Mouse (Mus musculus) spleen, postnatal 36 days (tissue): ENCODE data around the gene Soga1.

Experiments
- DNase-seq, 2 experiments: peaks; one replicate each; pipeline ENCODE4 v3.0.0; 2022; ENCODE audit warnings: low spot score in 2 of 2, mixed read lengths in 1 of 2

Gene Soga1

DNA sequence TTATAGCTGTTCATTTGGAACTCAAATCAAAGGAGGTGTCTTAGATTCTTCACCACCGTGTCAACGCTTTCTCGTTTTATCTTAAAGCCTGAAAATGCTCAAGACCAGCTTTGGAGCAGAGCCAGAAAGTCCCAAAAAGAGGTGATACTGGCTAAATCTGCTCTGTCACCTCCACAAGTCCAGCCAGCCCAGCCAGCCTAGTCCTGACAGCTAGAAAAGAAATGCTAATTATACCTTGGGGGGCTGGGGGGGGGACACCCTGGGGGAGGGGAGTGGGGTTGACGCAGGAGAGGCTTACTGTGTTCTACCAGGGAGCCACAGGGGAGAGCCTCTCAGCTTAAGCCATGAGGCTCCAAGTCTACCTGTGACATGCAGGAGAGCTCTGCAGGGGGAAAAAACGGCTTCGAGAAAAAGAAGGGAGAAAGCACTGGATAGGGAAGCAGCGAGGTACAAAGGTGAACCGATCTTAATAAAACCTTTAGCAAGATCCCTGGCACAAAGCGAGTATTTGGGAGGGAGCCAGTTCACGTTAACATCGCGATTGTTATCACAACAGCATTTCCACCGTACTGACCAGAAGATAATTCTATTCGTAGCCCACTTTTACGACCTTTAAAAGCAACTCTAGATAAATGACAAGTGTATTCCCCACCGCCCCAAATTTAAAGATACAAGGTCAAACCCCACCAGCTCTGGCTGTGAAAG lies 88.2 kb downstream of the Soga1 start:
- DNase-seq: no peak

DNA sequence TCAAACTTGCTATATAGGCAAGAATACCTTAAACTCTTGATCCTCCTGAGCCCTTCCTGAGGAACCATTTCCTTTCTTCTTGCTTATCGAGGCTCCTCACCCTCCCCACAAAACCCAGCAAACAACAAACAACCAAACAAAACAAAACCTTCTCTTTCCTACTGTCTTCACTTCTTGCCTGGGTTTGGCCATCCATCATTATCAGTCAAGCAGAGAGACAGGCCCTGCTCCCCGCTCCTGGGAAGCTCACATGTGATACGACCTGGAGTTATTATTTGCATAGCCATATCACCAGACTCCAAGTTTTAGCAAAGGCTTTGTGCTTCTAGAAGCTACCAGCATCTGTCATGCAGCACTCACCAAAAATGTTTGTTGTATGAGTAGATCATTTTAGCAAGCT lies 91.7 kb downstream of the Soga1 start:
- no peak for DNase-seq

DNA sequence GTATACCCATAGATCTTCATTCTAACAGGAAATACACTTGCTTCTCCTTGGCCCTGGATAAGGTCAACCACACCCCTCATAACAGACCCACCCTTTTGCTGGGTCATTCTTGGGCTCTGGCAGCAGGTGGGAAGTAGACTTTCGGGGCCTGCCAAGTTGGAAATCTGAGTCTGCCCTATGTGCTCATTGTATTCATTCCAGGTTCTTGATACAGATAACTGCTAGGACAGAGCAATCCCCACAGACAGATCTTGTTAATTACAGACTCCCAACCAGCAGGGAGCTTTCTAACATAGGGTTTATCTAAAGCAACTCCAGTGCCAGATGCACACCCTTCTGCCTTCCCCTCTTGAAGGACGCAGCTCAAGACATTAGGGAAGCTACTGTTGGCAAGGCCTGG lies 96.2 kb downstream of the Soga1 start:
- DNase-seq: no peak

DNA sequence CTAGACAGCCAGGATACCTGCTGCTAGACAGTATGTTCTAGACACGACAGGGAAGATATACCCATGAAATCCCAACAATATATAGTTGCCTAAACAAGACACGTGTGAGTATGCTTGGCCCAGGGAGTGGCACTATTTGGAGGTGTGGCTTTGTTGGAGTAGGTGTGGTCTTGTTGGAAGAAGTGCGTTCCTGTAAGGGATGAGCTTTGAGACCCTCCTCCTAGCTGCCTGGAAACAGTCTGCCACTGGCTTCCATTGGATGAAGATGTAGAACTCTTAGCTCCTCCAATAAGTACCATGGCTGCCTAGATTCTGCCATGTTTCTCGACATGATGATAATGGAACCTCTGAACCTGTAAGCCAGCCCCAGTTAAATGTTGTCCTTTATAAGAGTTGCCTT lies 97.8 kb downstream of the Soga1 start:
- DNase-seq: no peak

DNA sequence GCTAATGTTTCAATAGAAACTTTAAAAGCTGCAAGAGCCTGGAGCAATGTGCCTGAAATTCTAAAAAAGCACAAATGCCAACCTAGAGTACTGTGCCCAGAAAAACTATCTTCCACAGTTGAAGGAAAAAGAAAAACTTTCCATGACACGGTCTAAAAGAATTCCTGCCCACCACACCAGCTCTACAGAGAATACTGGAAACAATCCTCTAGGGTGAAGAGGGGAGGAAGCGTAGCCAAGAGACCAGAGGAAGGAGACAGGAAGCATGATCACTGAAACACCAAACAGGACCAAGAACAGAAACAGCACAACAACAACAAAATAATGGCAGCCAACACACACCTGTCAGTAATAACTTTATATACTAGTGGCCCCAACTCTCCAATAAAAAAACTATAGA lies 99.0 kb downstream of the Soga1 start:
- no peak for DNase-seq

DNA sequence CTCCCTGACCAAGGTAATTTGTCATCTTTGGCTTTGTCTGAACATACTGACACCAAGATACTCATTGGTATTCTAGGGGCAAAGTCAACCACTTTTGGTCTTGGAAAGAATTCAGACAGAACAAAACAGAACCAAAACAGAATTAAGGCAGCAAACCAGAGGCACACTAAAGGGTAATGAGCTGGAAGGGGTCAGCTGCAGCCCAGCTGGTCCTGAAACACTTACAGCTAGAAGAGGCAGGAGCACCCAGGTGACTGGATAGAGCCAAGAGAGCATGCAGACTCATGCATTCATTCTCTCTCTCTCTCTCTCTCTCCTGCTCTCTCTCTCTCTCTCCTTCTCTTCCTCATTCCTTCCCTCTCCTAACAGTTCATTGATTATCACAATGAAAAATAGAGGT lies 102.3 kb downstream of the Soga1 start:
- no peak for DNase-seq

DNA sequence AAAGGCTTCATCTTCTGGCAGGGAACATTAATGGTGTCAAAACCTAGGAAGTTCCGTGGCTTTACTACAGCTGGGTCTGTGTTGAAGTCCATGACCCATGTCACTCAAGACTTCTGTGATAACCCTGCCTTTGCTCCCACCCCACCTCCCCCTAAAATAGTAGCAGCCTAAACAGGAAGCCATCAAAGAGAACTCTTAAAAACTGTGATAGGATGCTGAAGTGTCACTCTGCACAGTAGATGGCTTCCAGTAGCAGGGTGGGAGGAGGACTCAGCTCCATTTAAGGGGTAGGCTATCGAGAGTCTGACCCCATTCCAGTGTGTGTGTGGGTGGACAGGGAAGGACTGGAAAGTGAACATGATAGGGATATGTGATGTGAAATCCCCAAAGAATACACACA lies 104.1 kb downstream of the Soga1 start:
- DNase-seq: no peak

DNA sequence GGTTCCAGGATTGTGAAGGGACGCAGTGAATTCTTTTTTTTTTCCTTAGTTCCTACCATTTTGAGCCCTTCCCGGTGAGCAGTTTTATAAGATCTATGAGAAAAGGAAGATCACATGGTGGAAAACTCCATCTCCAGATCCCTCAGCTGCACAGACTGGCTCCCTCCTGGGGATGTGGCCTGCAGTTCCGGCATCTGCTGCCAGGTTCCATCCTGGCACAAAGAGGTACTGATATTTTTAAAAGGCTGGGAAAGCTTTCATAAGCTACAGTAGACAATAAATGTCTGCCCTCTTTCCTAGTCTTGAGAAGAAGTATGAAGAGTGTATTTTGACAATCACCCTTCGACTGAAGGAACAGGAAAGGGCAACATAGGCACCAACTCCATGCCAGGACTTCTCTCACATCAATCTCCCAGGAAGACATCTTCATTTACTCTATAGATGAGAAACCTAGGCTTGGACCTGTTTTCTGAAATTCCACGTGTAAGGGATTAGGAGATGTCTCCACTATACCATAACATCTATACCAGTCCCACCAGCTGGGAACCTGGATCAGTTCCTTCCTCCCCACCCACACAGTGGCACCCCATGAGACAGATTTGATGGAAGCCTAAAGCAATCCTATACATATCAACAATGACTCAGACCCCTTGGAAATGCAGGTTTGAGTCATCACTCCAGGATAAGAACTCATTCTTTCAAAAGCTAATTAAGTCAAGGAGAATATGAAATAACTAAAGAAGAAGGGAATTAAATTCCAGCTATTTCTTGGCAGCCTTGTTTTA lies 105.5 kb downstream of the Soga1 start:
- DNase-seq: no peak

DNA sequence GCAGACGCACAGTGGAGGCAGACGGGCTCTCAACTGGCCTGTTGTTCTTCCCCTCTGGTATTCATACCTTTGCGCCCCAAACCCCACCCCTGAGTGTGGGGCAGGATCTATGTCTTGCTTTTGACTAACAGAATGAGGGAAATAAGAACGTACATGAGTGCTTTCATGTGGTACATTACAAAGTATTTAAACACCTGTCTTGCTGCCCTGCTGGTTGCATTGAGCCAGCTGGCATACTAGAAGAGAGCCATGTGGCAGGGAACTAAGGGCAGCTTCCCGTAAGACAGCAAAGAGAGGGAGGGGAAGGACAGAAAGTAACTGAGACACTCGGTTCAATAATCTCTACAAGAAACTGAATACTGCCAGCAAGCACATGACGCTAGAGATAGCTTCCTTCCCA lies 108.8 kb downstream of the Soga1 start:
- DNase-seq: no peak

DNA sequence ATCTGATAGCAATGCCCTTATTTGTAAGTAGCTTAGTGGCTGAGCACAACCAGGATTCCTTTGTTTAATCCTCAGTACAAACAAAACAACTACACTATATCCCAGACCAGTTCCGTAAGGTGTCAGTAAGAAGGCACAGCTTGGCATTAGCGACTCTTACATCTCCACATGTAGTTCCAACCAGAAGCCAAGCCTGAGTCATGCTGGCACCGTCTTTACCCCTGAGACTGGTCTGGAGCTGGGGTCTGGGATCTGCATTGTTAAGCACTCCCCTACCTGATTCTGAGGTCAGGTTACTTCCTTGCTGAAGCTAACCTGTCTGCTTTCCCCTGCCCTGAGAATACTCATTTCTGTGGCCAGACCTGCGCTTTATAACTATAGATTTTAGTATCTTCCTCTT lies 110.6 kb downstream of the Soga1 start:
- no peak for DNase-seq

DNA sequence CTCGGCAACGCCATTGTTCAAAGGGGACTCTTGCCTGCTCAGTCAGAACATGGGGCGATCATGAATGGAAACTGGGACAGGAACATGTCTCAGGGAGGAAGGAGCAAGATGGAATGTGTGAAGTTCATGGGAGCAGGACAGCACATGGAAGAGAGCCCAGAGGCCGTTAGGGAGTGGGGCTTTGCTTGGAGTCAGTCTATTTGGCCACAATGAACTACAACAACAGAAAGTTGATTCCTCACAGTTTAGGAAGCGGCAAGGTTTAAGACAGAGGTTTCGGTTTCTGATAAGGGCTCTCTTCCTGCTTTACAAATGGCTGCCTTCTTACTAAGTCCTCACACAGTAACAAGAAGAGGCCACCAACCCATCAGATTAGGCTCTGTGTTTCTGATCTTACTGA lies 111.7 kb downstream of the Soga1 start:
- DNase-seq: no peak
